Mouse (Mus musculus): ENCODE results near the gene Fbxo34. TPM values are rescaled to one million over a fixed set of nuclear protein-coding genes. Genes with fewer than 3 reads are reported as not detected.

The Fbxo34 gene
- polyA plus RNA-seq, 1 experiment = 30.8 TPM

GRCm38 (mm10) chr14:47534176-47534525, 83.9 kb downstream of the Fbxo34 start:
- Histone ChIP-seq H3K27ac (ENCODE audit: insufficient read depth, low read length) (no peak overlapping the region), H3K4me3 (replicated peaks; ENCODE audit: insufficient read depth, low read depth, low read length) (no peak overlapping the region), H3K27me3 (ENCODE audit: control insufficient read depth, insufficient read depth, low read length) (no peaks in the 10 kb centered on the region), H3K4me1 (ENCODE audit: control insufficient read depth, insufficient read depth, low read length) (no peaks in the 10 kb centered on the region)
- WGBS = 70% methylated on average over 5 of the region's 5 CpGs
- no peak for TF ChIP-seq POLR2A (IDR thresholded peaks at IDR 0.05; ENCODE audit: borderline replicate concordance, insufficient read depth, low read length)
- TF ChIP-seq CTCF (IDR thresholded peaks at IDR 0.05; ENCODE audit: borderline replicate concordance, insufficient read depth, low read depth, low read length) = no peak
- no peak for DNase-seq

DNA sequence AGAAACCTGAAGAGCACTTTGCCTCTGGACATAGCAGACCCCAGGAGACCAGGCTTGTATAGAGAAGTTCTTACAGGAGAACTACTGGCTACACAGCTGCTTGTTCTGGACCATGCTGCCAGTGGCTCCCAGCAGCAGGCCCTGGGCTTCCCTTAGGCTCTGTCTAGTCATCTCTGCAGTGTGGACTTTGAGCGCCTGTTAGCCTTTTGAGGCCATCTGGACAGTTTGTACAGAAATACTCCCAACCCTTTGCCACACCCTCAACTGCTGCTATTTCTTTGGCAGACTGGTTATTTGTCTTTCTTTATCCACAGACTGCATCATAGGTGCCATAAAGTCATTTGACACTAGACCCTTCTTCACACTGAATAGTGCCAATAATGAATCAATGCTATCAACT, 84.9 kb downstream of the Fbxo34 start:
- H3K27me3 ChIP-seq (ENCODE audit: control insufficient read depth, insufficient read depth, low read length) = no peaks in the 10 kb centered on the region
- DNase-seq = no peak
- no peaks in the 10 kb centered on the region for H3K4me1 ChIP-seq (ENCODE audit: control insufficient read depth, insufficient read depth, low read length)
- TF ChIP-seq POLR2A (IDR thresholded peaks at IDR 0.05; ENCODE audit: borderline replicate concordance, insufficient read depth, low read length) (no peak), CTCF (IDR thresholded peaks at IDR 0.05; ENCODE audit: borderline replicate concordance, insufficient read depth, low read depth, low read length) (no peak)
- WGBS = 45% methylated on average over 1 of the region's 1 CpGs
- H3K4me3 ChIP-seq (replicated peaks; ENCODE audit: insufficient read depth, low read depth, low read length) = no peak overlapping the region
- H3K27ac ChIP-seq (ENCODE audit: insufficient read depth, low read length) = no peak overlapping the region

DNA sequence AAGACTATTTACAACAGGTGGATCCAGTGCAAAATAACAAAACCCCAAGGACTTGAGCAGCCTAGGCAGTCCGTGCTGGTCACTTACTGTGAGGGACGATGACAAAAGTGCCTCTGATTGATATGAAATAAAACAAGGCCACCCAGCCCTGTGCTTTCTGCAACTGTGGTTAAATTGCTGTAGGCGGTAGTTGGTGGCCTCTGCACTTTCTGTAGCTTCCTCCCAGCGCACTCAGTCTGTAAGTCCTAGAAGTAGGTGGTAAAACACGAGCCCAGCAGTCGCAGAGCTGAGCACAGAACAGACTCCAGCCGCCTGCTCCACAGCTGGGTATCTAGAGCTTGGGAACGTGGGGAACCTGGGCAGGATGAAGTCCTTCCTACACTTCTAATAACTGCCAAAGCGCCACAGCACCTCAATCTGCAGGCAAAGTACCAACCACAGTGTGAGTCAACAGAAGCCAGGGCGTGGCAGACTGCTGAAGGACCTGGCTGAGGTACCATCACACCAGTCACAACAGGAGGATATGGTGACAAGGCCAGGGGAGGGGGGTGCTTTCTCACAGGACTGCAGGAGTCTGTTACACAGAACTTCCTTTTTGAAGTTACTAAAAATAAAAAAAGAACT, 91.2 kb downstream of the Fbxo34 start:
- Histone ChIP-seq H3K4me1 (ENCODE audit: control insufficient read depth, insufficient read depth, low read length) (no peaks in the 10 kb centered on the region), H3K27me3 (ENCODE audit: control insufficient read depth, insufficient read depth, low read length) (no peaks in the 10 kb centered on the region), H3K4me3 (replicated peaks; ENCODE audit: insufficient read depth, low read depth, low read length) (no peak overlapping the region), H3K27ac (ENCODE audit: insufficient read depth, low read length) (no peak overlapping the region)
- no peak for TF ChIP-seq CTCF (IDR thresholded peaks at IDR 0.05; ENCODE audit: borderline replicate concordance, insufficient read depth, low read depth, low read length)
- no peak for TF ChIP-seq POLR2A (IDR thresholded peaks at IDR 0.05; ENCODE audit: borderline replicate concordance, insufficient read depth, low read length)
- 90% methylated on average over 10 of the region's 10 CpGs for WGBS
- no peak for DNase-seq

DNA sequence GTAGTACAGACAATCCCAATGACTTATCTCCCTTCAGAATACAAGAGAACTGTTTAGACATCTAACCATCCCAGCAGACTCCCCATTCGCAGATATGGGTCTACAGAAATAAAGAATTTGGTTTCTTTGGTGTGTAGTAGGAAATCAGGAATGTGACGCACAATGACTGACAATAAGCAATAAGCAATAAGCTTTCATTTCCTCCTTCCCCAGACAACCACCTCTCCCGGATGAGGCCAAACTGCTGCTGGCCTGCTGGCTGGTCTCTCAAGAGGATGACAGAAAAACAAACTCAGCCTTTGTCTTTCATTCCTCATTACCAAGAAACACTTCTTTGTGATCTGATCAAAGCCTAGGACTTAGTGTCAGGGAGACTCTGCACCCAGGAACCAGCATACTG, 92.1 kb downstream of the Fbxo34 start:
- Histone ChIP-seq H3K4me1 (ENCODE audit: control insufficient read depth, insufficient read depth, low read length) (no peaks in the 10 kb centered on the region), H3K4me3 (replicated peaks; ENCODE audit: insufficient read depth, low read depth, low read length) (no peak overlapping the region), H3K27me3 (ENCODE audit: control insufficient read depth, insufficient read depth, low read length) (no peaks in the 10 kb centered on the region), H3K27ac (ENCODE audit: insufficient read depth, low read length) (no peak overlapping the region)
- TF ChIP-seq POLR2A (IDR thresholded peaks at IDR 0.05; ENCODE audit: borderline replicate concordance, insufficient read depth, low read length) = no peak
- no peak for TF ChIP-seq CTCF (IDR thresholded peaks at IDR 0.05; ENCODE audit: borderline replicate concordance, insufficient read depth, low read depth, low read length)
- 94% methylated on average over 3 of the region's 3 CpGs for WGBS
- no peak for DNase-seq

DNA sequence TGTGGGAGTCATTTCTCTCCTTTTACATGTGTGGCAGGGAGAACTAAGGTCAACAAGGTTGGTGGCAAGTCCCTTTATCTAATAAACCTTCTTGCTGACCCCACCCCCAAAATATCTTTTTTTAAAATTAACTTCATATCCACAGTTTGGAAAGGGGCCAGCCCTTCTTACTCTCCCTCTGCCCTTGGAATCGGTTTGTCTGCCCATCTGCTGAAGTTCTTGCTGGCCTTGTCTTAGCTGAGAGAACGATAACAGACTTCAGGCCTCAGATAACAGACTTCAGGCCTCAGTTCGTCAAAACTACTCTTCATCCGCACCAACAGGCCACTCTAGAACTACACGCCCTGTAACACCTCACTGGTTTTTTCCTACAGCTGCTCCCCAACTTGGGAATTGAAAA, 94.1 kb downstream of the Fbxo34 start:
- no peaks in the 10 kb centered on the region for H3K27me3 ChIP-seq (ENCODE audit: control insufficient read depth, insufficient read depth, low read length)
- no peaks in the 10 kb centered on the region for H3K4me1 ChIP-seq (ENCODE audit: control insufficient read depth, insufficient read depth, low read length)
- WGBS = 69% methylated on average over 5 of the region's 5 CpGs
- no peak overlapping the region for H3K4me3 ChIP-seq (replicated peaks; ENCODE audit: insufficient read depth, low read depth, low read length)
- TF ChIP-seq CTCF (IDR thresholded peaks at IDR 0.05; ENCODE audit: borderline replicate concordance, insufficient read depth, low read depth, low read length) (no peak), POLR2A (IDR thresholded peaks at IDR 0.05; ENCODE audit: borderline replicate concordance, insufficient read depth, low read length) (no peak)
- no peak for DNase-seq
- H3K27ac ChIP-seq (ENCODE audit: insufficient read depth, low read length) = no peak overlapping the region

DNA sequence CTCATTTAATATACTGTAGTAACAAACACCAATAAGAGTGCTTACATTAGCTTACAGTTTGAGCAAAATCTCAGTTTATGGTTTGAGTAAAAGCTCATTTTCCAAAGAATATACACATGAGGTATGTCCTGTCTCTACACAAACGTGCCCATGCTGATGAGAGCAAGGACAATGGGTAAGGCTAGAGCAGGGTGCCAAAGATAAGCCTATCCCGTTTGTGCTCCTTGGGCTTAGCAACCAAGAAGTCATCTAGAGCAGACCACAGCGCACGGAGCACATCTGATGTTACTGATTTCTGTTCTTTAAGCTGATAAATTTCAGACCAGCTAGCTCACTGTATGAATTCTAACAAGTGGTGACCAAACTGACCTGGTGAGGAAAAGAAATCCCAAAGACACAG, 94.7 kb downstream of the Fbxo34 start:
- WGBS = 90% methylated on average over 4 of the region's 4 CpGs
- no peak overlapping the region for H3K27ac ChIP-seq (ENCODE audit: insufficient read depth, low read length)
- H3K4me1 ChIP-seq (ENCODE audit: control insufficient read depth, insufficient read depth, low read length) = no peaks in the 10 kb centered on the region
- TF ChIP-seq POLR2A (IDR thresholded peaks at IDR 0.05; ENCODE audit: borderline replicate concordance, insufficient read depth, low read length) (no peak), CTCF (IDR thresholded peaks at IDR 0.05; ENCODE audit: borderline replicate concordance, insufficient read depth, low read depth, low read length) (no peak)
- no peaks in the 10 kb centered on the region for H3K27me3 ChIP-seq (ENCODE audit: control insufficient read depth, insufficient read depth, low read length)
- H3K4me3 ChIP-seq (replicated peaks; ENCODE audit: insufficient read depth, low read depth, low read length) = no peak overlapping the region
- DNase-seq = no peak

DNA sequence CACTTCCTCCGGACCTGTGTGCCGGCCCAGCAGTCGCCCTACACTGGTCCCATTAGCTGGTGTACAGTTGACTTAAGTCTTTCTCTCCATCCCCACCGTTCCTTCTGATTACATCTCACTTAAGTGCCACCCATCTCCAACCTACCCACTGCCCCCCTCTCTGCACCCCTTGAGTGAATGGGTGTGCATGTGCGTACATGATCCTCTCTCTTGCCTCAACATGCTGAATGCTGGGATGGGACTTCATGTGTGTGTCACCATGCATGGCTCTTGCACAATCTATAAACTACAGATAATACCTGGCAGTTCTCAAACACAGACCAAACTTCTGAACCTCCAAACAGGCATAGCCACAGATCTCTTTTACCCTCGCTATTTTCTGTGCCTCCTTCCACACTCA, 101.4 kb downstream of the Fbxo34 start:
- DNase-seq = no peak
- Histone ChIP-seq H3K4me3 (replicated peaks; ENCODE audit: insufficient read depth, low read depth, low read length) (no peak overlapping the region), H3K27ac (ENCODE audit: insufficient read depth, low read length) (no peak overlapping the region), H3K4me1 (ENCODE audit: control insufficient read depth, insufficient read depth, low read length) (no peaks in the 10 kb centered on the region), H3K27me3 (ENCODE audit: control insufficient read depth, insufficient read depth, low read length) (no peaks in the 10 kb centered on the region)
- no peak for TF ChIP-seq POLR2A (IDR thresholded peaks at IDR 0.05; ENCODE audit: borderline replicate concordance, insufficient read depth, low read length)
- no peak for TF ChIP-seq CTCF (IDR thresholded peaks at IDR 0.05; ENCODE audit: borderline replicate concordance, insufficient read depth, low read depth, low read length)
- 97% methylated on average over 6 of the region's 6 CpGs for WGBS

GRCm38 (mm10) chr14:47553380-47553779, 103.2 kb downstream of the Fbxo34 start:
- DNase-seq = no peak
- Histone ChIP-seq H3K27ac (ENCODE audit: insufficient read depth, low read length) (no peak overlapping the region), H3K27me3 (ENCODE audit: control insufficient read depth, insufficient read depth, low read length) (no peaks in the 10 kb centered on the region), H3K4me3 (replicated peaks; ENCODE audit: insufficient read depth, low read depth, low read length) (no peak overlapping the region), H3K4me1 (ENCODE audit: control insufficient read depth, insufficient read depth, low read length) (no peaks in the 10 kb centered on the region)
- WGBS = 83% methylated on average over 2 of the region's 2 CpGs
- TF ChIP-seq CTCF (IDR thresholded peaks at IDR 0.05; ENCODE audit: borderline replicate concordance, insufficient read depth, low read depth, low read length) (no peak), POLR2A (IDR thresholded peaks at IDR 0.05; ENCODE audit: borderline replicate concordance, insufficient read depth, low read length) (no peak)

Measured in cerebellum, adult 2 months (tissue).